Mouse (Mus musculus): Measurements from ENCODE around the gene Setd1b. TPM values are rescaled to one million over a fixed set of nuclear protein-coding genes. Genes with fewer than 3 reads are reported as not detected.

The Setd1b gene
- polyA plus RNA-seq, 1 experiment from 2014 or later: 6.0 TPM

- H3K9me3 ChIP-seq (replicated peaks): no peaks in the 10 kb centered on the region
- no peaks in the 10 kb centered on the region for H3K27me3 ChIP-seq (replicated peaks)
- H3K4me2 ChIP-seq: peak overlapping the region; percentile 100
- peak overlapping the region; percentile 99 for H3K9ac ChIP-seq
- WGBS (ENCODE audit: insufficient replicate concordance): 39% methylated on average over 20 of the region's 20 CpGs
- peaks cover 57% of the 10 kb centered on the region for H3K36me3 ChIP-seq
- peak overlapping the region; percentile 98 for H3K4me3 ChIP-seq
- peaks cover 74% of the 10 kb centered on the region for H3K4me1 ChIP-seq
- peak overlapping the region; percentile 100 for H3K27ac ChIP-seq
- ATAC-seq: no peak
Observed at GRCm38 (mm10) chr5:123144746-123145590, 3.0 kb downstream of the Setd1b start.

- Histone ChIP-seq H3K4me2 (no peak overlapping the region), H3K4me1 (peaks cover 84% of the 10 kb centered on the region), H3K9me3 (replicated peaks) (no peaks in the 10 kb centered on the region), H3K4me3 (no peak overlapping the region), H3K9ac (no peak overlapping the region), H3K36me3 (peaks cover 71% of the 10 kb centered on the region), H3K27ac (no peak overlapping the region), H3K27me3 (replicated peaks) (no peaks in the 10 kb centered on the region)
- 92% methylated on average over 11 of the region's 11 CpGs for WGBS (ENCODE audit: insufficient replicate concordance)
- no peak for ATAC-seq
Observed at GRCm38 (mm10) chr5:123146357-123146756, 4.4 kb downstream of the Setd1b start.

- Histone ChIP-seq H3K36me3 (peaks cover 83% of the 10 kb centered on the region), H3K9me3 (replicated peaks) (no peaks in the 10 kb centered on the region), H3K4me2 (no peak overlapping the region), H3K9ac (no peak overlapping the region), H3K27ac (no peak overlapping the region; the same call in 1 of the 2 replicates), H3K27me3 (replicated peaks) (no peaks in the 10 kb centered on the region), H3K4me3 (no peak overlapping the region), H3K4me1 (peaks cover 95% of the 10 kb centered on the region)
- no peak for ATAC-seq
- 71% methylated on average over 17 of the region's 17 CpGs for WGBS (ENCODE audit: insufficient replicate concordance)
Observed at GRCm38 (mm10) chr5:123147569-123147968, 5.6 kb downstream of the Setd1b start.

GRCm38 (mm10) chr5:123148073-123148722 is 6.2 kb downstream of the Setd1b start:
- Histone ChIP-seq H3K9me3 (replicated peaks) (no peaks in the 10 kb centered on the region), H3K36me3 (peaks cover 89% of the 10 kb centered on the region), H3K9ac (no peak overlapping the region), H3K4me2 (peak overlapping the region; percentile 75; the same call in 1 of the 2 replicates), H3K27me3 (replicated peaks) (no peaks in the 10 kb centered on the region), H3K4me3 (no peak overlapping the region), H3K4me1 (peaks cover 94% of the 10 kb centered on the region), H3K27ac (peak overlapping the region; percentile 75)
- no peak for ATAC-seq
- WGBS (ENCODE audit: insufficient replicate concordance): 89% methylated on average over 25 of the region's 25 CpGs

- H3K4me1 ChIP-seq: peaks cover 79% of the 10 kb centered on the region
- H3K27me3 ChIP-seq (replicated peaks): no peaks in the 10 kb centered on the region
- H3K4me3 ChIP-seq: peak overlapping the region; percentile 52
- ATAC-seq: peak; percentile 84
- peaks cover 96% of the 10 kb centered on the region for H3K36me3 ChIP-seq
- peak overlapping the region; percentile 62 for H3K9ac ChIP-seq
- peak overlapping the region; percentile 75 for H3K27ac ChIP-seq
- peak overlapping the region; percentile 75 for H3K4me2 ChIP-seq
- WGBS (ENCODE audit: insufficient replicate concordance): 5% methylated on average over 19 of the region's 19 CpGs
- no peaks in the 10 kb centered on the region for H3K9me3 ChIP-seq (replicated peaks)
Observed at GRCm38 (mm10) chr5:123149451-123150400, 7.7 kb downstream of the Setd1b start.

GRCm38 (mm10) chr5:123150641-123151040 is 8.6 kb downstream of the Setd1b start:
- H3K9ac ChIP-seq: peak overlapping the region; percentile 62
- H3K4me2 ChIP-seq: peak overlapping the region; percentile 75
- H3K27me3 ChIP-seq (replicated peaks): no peaks in the 10 kb centered on the region
- H3K9me3 ChIP-seq (replicated peaks): no peaks in the 10 kb centered on the region
- 27% methylated on average over 7 of the region's 7 CpGs for WGBS (ENCODE audit: insufficient replicate concordance)
- peaks cover 96% of the 10 kb centered on the region for H3K36me3 ChIP-seq
- peak overlapping the region; percentile 52 for H3K4me3 ChIP-seq
- peak overlapping the region; percentile 75 for H3K27ac ChIP-seq
- no peak for ATAC-seq
- H3K4me1 ChIP-seq: peaks cover 75% of the 10 kb centered on the region

GRCm38 (mm10) chr5:123151077-123151476 is 9.1 kb downstream of the Setd1b start:
- no peak for ATAC-seq
- Histone ChIP-seq H3K36me3 (peaks cover 94% of the 10 kb centered on the region), H3K4me1 (peaks cover 70% of the 10 kb centered on the region), H3K27me3 (replicated peaks) (no peaks in the 10 kb centered on the region), H3K27ac (peak overlapping the region; percentile 75), H3K4me2 (peak overlapping the region; percentile 75), H3K9me3 (replicated peaks) (no peaks in the 10 kb centered on the region), H3K4me3 (peak overlapping the region; percentile 52), H3K9ac (peak overlapping the region; percentile 62)
- 35% methylated on average over 7 of the region's 7 CpGs for WGBS (ENCODE audit: insufficient replicate concordance)

GRCm38 (mm10) chr5:123151707-123152362 is 9.8 kb downstream of the Setd1b start:
- Histone ChIP-seq H3K27ac (peak overlapping the region; percentile 33; the same call in 1 of the 2 replicates), H3K27me3 (replicated peaks) (no peaks in the 10 kb centered on the region), H3K4me1 (peaks cover 63% of the 10 kb centered on the region), H3K9ac (no peak overlapping the region), H3K36me3 (peaks cover 92% of the 10 kb centered on the region), H3K4me3 (no peak overlapping the region), H3K9me3 (replicated peaks) (no peaks in the 10 kb centered on the region), H3K4me2 (peak overlapping the region; percentile 75; the same call in 1 of the 2 replicates)
- ATAC-seq: no peak
- 90% methylated on average over 19 of the region's 19 CpGs for WGBS (ENCODE audit: insufficient replicate concordance)

- Histone ChIP-seq H3K27ac (no peak overlapping the region), H3K4me1 (peaks cover 52% of the 10 kb centered on the region), H3K4me3 (no peak overlapping the region), H3K9ac (no peak overlapping the region), H3K27me3 (replicated peaks) (no peaks in the 10 kb centered on the region), H3K9me3 (replicated peaks) (no peaks in the 10 kb centered on the region), H3K4me2 (no peak overlapping the region), H3K36me3 (peaks cover 92% of the 10 kb centered on the region)
- ATAC-seq: no peak
- WGBS (ENCODE audit: insufficient replicate concordance): 62% methylated on average over 1 of the region's 1 CpGs
Observed at GRCm38 (mm10) chr5:123152901-123153300, 10.9 kb downstream of the Setd1b start.

GRCm38 (mm10) chr5:123155425-123155824 is 13.4 kb downstream of the Setd1b start:
- ATAC-seq: peak; percentile 22; the same call in 1 of the 2 replicates
- WGBS (ENCODE audit: insufficient replicate concordance): 55% methylated on average over 7 of the region's 7 CpGs
- Histone ChIP-seq H3K27me3 (replicated peaks) (no peaks in the 10 kb centered on the region), H3K9ac (no peak overlapping the region), H3K36me3 (peaks cover 97% of the 10 kb centered on the region), H3K4me1 (peaks cover 27% of the 10 kb centered on the region), H3K4me2 (no peak overlapping the region), H3K27ac (no peak overlapping the region), H3K4me3 (no peak overlapping the region), H3K9me3 (replicated peaks) (no peaks in the 10 kb centered on the region)

GRCm38 (mm10) chr5:123156763-123157162 is 14.8 kb downstream of the Setd1b start:
- no peak for ATAC-seq
- Histone ChIP-seq H3K4me1 (peaks cover 13% of the 10 kb centered on the region; the same call in 1 of the 2 replicates), H3K36me3 (peaks cover 97% of the 10 kb centered on the region), H3K9me3 (replicated peaks) (no peaks in the 10 kb centered on the region), H3K4me3 (no peak overlapping the region), H3K9ac (no peak overlapping the region), H3K4me2 (no peak overlapping the region), H3K27ac (no peak overlapping the region), H3K27me3 (replicated peaks) (no peaks in the 10 kb centered on the region)
- WGBS (ENCODE audit: insufficient replicate concordance): 87% methylated on average over 12 of the region's 12 CpGs
